Mouse (Mus musculus) adrenal gland, adult 8-10 months (tissue): Measurements from ENCODE around the gene Ranbp9. TPM values are rescaled to one million over a fixed set of nuclear protein-coding genes. Genes with fewer than 3 reads are reported as not detected.
"Not testable (repeated sequence)": the region's sequence is repeated elsewhere in the genome, so short reads cannot be mapped to it uniquely, and the experiment has no call there.

ENCODE experiments used
- DNase-seq: peaks from one replicate; pipeline ENCODE4 v3.0.0; 2022
- total RNA-seq, 4 experiments: library from RNA; stranded (reverse); gene quantifications; 2 replicates each; pipeline ENCODE4 v1.2.4; 2022

The Ranbp9 gene
- total RNA-seq, 4 experiments from 2014 or later: 55.1 to 70.8 (median 61.1) TPM

- DNase-seq: no peak
Observed at GRCm38 (mm10) chr13:43495645-43496044, 14.6 kb upstream of the Ranbp9 start.

DNA sequence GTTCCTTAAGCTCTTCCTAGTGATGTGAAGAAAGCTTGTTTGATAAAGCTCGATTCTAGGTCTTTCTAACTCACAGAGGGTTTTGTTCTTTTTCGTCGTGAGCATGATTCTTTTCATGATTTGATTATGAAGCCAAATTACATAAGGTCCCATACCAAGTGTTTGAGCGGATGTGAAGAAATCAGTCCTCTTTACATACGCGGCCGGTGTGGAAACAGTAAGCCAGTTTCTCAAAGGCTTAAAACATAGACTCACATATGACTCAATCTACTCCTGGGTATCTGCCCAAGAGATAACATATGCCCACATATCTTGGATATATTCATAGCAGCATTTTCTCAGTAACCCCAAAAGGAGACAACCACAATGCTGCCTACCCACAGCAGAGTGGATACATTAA lies 12.6 kb upstream of the Ranbp9 start:
- DNase-seq: no peak

DNA sequence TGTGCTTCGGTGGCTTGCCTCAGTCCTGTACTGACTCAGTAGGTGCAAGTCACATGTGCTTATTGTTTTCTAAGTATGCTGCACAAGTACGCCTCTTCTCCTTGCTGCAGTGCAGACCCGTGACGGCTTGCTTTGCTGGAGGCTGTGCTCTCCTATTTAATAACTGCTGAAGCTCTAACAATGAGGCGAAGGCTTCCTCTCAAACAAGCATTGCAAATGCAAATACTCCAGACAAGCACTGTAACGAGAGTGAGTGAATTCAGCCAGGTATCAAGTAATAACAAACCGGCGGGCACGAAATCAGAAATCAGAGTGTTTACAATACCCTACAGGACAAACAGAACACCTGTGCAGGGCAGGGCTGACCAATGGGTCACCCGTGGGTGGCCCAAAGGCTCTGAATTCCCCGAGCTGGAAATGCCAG lies 12.0 kb upstream of the Ranbp9 start:
- DNase-seq: no peak

DNA sequence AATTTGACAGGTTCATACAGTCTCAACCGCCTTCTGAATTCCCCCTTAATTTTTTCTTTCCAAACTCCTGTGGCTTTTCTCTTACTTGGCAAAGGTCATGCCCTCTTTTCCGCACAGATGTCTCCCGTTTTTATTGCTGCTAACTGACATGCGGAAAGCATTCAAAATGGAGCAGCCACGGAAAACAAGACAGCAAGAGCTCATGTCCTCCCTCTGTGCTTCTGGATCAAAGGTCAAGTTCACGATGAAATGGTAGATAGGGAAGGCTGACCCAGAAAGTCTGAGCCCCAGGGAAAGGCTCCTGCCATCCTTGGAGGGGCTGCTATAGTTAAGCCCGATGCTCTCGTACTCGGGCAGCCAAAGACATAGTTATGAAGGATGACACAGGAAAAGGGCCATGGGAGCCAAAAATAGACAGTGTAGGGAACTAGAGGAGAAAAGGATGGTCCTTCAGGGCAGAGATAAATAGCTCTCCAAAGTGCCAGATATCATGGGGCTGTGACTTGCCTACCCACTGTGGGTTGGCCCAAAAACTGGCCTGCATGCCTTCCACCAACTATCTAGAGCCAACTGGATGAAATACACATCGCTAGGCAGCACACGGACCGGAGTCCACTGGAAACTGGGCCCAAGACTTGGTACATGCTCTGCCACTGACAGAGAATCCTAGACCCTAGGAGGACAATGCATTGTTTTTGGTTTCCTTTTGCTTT lies 5.6 kb upstream of the Ranbp9 start:
- DNase-seq: no peak

DNA sequence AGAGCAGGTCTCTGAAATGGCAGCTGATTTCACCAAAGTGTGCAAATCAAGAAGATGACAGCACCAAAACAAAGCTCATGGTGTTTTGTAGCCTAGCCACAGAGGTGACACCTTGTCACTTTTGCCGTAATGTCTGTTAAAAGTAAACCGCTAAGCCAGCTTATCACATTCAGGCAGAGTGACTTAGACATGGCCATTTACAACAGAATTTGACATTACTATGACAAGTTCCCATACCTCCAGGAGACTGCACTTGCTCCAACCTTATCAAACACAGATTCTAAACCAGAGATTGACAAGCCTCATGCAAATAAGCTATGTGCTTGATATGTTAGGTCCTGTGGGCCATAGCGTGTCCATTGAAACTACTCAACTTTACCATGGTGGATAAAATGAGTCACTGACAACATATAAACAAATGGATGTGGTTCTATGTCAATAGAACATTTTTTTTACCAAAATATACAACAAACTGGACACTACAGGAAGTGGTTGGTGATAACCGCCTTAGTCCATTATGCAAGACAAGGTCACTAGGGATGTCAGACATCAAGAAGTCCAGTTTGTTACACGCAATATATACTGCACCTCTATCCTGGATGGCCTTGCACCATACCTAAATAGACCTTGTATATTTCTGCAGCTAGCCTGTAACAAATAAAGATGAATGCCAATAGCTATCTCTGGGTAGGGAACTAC lies 4.3 kb upstream of the Ranbp9 start:
- DNase-seq: no peak

DNA sequence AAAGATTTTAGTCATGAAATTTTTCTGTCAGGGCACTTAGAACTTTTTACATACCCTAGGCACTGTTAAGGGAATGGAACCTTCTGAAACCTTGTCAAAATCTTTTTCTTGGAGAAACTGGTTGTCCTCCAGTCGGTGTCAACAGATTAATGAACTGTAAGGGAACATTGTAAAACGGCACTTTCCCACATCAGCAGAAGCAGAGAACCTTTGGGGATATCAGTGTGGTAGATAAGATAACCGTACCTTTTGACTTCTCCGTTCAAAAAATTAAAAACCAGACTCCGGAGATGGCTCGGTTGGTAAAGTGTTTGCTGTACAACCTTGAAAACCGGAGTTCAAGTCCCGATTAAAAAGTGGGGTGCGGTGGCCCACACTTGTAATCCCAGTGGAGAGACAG lies 1.7 kb upstream of the Ranbp9 start:
- DNase-seq: no peak

DNA sequence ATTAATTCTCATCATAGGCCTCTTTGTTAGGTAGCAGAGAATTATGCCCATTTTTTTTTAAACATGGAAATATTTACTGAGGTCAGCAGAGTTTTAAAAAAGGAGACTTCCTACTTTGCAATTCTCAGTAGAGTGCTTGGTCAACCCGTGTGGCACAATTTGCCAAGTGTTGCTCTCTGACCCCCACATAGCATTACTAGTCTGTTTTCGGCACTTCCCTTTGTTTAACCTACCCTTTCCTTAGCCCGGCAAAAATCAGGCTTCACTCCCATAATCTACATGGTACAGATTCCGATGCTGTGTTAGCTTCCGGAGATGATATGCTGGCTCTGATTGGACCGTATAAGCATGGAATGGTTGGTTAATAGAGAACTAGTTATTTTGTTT lies 770 bp upstream of the Ranbp9 start:
- no peak for DNase-seq

DNA sequence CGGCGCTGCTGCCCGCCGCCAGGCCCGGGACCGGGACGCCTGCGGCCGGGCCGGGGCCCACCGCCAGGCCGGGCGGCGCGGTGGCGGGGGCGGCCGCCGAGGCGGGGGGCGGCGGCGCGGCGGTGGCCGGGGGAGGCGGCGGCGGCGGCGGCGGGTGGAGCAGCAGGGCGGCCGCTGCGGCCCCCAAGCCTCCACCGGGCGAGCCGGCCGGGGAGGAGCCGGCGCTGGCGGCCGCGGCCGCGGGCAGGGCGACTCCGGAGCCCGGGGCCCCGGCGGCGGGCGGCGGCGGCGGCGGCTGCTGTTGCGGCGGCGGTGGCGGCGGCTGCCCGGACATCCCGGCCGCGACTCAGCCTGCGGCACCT lies 506 bp downstream of the Ranbp9 start:
- DNase-seq: no peak

DNA sequence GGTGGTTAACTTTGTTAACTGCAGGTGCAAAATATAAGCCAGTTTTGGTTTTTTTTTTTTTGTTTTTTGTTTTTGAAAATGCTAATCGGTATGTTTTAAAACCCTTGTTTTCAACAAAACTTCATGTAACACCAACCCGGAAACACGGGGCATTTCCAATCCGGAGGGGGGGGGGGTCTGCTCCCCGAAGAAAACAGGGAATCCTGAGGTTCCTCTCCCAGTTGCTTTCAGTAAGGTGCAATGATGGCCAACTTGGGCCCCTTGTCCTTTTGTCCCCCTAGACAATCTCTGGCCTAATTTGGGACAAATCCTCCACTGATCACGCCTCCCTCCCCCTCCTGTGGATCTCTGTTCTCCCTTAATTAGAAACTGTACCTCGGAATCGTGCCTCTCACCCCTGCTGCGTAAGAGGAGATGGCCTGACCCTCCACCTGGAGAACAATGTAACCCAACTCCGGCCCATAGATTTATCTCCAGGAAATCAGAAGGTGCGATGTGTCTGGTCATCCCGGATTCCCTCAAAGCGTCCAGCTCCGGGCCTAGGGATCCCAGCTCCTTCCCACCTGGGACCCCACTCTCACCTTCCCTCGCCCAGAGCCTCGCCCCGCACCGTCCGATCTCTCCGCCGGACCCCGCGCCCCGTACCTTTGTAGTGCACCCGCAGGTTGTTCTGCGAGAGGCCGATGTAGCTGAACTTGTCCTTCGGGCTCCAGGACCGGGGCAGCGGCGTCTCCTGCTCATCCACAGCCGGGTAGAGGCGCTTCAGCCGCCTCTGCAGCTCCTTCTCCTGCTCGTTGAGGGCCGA lies 1.1 kb downstream of the Ranbp9 start:
- peak; percentile 38 for DNase-seq

GRCm38 (mm10) chr13:43479024-43479705 lies 1.9 kb downstream of the Ranbp9 start:
- no peak for DNase-seq

DNA sequence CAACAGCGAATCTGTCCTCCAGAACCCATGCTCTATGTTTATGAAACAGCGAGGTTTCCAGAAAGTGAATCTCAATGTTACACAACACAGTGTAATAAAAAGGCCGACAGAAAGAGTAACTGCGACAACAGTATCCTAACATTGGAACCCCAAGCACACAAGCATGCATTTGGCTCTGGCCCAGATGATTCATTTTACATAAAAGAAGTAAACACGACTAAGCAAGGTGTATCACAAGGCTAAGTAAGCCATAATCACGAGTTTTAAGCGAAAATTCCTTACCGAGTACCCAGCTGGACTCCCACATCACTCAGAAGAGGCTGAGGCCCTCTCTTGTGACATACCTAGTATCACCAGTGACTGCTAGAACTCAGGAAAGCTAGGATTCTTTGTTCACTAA lies 2.5 kb downstream of the Ranbp9 start:
- DNase-seq: no peak

DNA sequence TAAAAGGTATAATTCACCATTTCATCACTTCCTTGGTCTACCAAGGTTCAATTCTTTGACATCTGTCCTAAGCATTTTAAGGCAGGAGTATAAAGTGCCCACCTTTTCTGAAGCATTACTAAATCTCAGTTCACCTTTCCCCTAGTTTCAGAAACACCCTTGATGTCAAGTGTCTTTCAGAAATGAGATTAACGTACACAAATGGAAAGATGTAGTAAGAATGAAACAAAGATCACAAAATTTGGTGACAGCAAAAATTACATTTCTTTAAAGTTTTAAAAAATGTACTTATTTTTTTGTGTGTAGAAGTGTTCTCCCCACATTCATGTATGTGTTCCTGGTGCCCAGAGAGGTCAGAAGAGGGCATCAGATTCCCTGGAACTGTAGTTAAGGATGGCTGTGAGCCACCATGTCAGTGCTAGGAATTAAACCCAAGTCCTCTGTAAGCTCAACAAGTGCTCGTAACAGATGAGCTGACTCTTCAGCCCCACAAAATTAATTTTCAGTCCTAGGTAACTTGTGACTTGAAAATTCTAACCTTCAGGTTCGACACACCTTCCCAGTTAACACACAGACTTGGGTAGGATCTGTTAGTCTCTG lies 3.9 kb downstream of the Ranbp9 start:
- no peak for DNase-seq

DNA sequence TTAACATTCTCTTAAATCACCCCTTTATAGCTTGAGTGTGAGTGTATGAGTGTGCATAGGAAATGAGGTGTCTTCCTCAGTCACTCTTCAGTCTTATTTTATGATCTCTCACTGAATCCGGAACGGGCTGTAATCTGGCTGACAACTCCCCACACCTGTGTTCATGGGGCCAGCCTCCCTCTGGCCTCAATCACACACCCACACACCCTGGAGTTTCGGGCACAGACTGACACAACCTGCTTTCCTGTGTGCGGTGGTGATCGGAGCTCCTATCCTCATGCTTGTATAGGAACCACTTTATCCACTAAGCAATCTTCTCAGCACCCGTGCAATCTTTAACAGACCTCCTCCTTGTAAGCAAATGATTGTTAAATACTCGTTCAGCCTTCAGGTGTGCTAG lies 4.9 kb downstream of the Ranbp9 start:
- no peak for DNase-seq

- no peak for DNase-seq
Observed at GRCm38 (mm10) chr13:43474722-43475121, 6.4 kb downstream of the Ranbp9 start.

GRCm38 (mm10) chr13:43471861-43472260 lies 9.2 kb downstream of the Ranbp9 start:
- not testable (repeated sequence) for DNase-seq

- no peak for DNase-seq
Observed at GRCm38 (mm10) chr13:43469607-43470006, 11.5 kb downstream of the Ranbp9 start.

GRCm38 (mm10) chr13:43464605-43465004 lies 16.5 kb downstream of the Ranbp9 start:
- no peak for DNase-seq

DNA sequence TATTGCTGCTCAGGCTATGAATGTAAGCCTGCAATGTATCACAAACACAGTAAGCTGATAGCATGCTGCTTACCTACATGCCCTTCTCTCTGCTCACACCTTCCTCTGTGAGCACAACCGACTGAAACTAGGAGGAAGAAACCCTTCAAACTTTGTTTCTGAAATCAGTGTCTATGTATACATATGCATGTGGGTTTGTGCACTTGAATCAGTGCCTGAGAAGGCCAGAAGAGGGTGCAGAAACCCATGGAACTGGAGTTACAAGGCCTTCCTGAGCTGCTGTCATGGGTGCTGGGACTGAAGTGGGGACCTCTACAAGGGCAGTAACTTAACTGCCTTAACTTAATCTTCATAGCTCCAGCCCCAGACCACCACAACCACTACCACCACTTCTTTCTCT lies 23.9 kb downstream of the Ranbp9 start:
- no peak for DNase-seq

GRCm38 (mm10) chr13:43454431-43454830 lies 26.7 kb downstream of the Ranbp9 start:
- DNase-seq: no peak

- DNase-seq: no peak
Observed at GRCm38 (mm10) chr13:43452843-43453605, 28.1 kb downstream of the Ranbp9 start.

DNA sequence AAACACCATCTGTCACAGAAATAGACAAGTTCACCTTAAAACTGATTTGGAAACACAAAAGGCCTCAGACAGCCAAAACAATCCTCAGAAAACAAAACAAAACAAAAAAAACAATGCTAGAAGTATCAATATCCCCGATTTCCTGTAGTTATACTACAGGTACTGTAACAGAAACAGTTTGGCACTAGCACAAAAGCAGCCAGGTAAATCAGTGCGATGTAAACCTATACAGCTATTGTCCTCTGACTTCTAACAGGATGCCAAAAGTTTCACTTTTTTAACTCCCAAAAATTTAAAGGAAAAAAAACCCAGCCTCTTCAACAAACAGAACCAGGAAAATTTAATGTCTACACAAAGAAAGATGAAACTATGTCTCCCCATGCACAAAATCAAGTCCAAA lies 28.9 kb downstream of the Ranbp9 start:
- DNase-seq: no peak

GRCm38 (mm10) chr13:43450686-43451085 lies 30.4 kb downstream of the Ranbp9 start:
- no peak for DNase-seq
